8 mouse cellular contexts compared by ENCODE assay signal in genomic region chr12:101026946-101027345, GRCm38 (mm10). TPM values are rescaled to one million over a fixed set of nuclear protein-coding genes. Genes with fewer than 3 reads are reported as not detected.
DNase-seq lines count a peak whose midpoint lies in the region; ATAC-seq lines count a peak whose summit lies in the region.

No protein-coding gene starts in this region.

- H3K27me3 ChIP-seq in forebrain, embryonic 15.5 days, result no peaks in the 10 kb centered on the region
- H3K27me3 ChIP-seq in limb, embryonic 12.5 days, result peaks cover 40% of the 10 kb centered on the region

- H3K36me3 ChIP-seq in forebrain, embryonic 15.5 days, result 0 out of 2 replicates have a peak, but pooled peaks cover 2% of the 10 kb centered on the region
- H3K36me3 ChIP-seq in limb, embryonic 12.5 days, result no peaks in the 10 kb centered on the region

- peak; percentile 40 for DNase-seq in layer of hippocampus, adult 11-12 months (ENCODE audit: low spot score)
- DNase-seq in layer of hippocampus, postnatal 25 days (ENCODE audit: extremely low spot score in 1 of 2, low spot score in 1 of 2), result no peak
- peak; percentile 68 for DNase-seq in brain, adult 2 months (ENCODE audit: low read depth, low spot score)
- peak; percentile 72 for DNase-seq in retina, postnatal 1 day
- DNase-seq in gastrocnemius, adult 18-20 months (ENCODE audit: low spot score), result no peak
- no peak for DNase-seq in urinary bladder, postnatal 36 days (ENCODE audit: low spot score in 2 of 2)

- peak overlapping the region; percentile 60; the same call in 1 of the 2 replicates for H3K27ac ChIP-seq in forebrain, embryonic 15.5 days (replicated peaks)
- no peak overlapping the region for H3K27ac ChIP-seq in limb, embryonic 12.5 days

- H3K9me3 ChIP-seq in forebrain, embryonic 15.5 days, result no peaks in the 10 kb centered on the region
- no peaks in the 10 kb centered on the region for H3K9me3 ChIP-seq in limb, embryonic 12.5 days

- ATAC-seq in forebrain, embryonic 15.5 days (replicated peaks), result no peak
- ATAC-seq in limb, embryonic 12.5 days (ENCODE audit: insufficient number of reproducible peaks, insufficient read depth, low FRiP score, low TSS enrichment, low read depth), result no peak

- WGBS in forebrain, embryonic 15.5 days, result 2% methylated on average over 14 of the region's 14 CpGs
- WGBS in limb, embryonic 12.5 days, result 8% methylated on average over 14 of the region's 14 CpGs

- H3K4me2 ChIP-seq in forebrain, embryonic 15.5 days (replicated peaks), result peak overlapping the region; percentile 80
- H3K4me2 ChIP-seq in limb, embryonic 12.5 days, result peak overlapping the region; percentile 93

- peak overlapping the region; percentile 81 for H3K9ac ChIP-seq in forebrain, embryonic 15.5 days (replicated peaks)
- 0 out of 2 replicates have a peak overlapping the region, but pooled peaks have one; percentile 4 for H3K9ac ChIP-seq in limb, embryonic 12.5 days (replicated peaks)

- peak overlapping the region; percentile 70 for H3K4me3 ChIP-seq in forebrain, embryonic 15.5 days
- H3K4me3 ChIP-seq in limb, embryonic 12.5 days (replicated peaks), result peak overlapping the region; percentile 65

- peaks cover 53% of the 10 kb centered on the region for H3K4me1 ChIP-seq in forebrain, embryonic 15.5 days
- peaks cover 24% of the 10 kb centered on the region for H3K4me1 ChIP-seq in limb, embryonic 12.5 days (replicated peaks)

RNA-seq across cellular contexts. Expression of gene Ccdc88c, which starts 1.9 kb away (rescaled TPM):
- 10 to 100 TPM; 26.7 to 40.1 TPM for total RNA-seq in layer of hippocampus, postnatal 25 days (2021)
- polyA plus RNA-seq in forebrain, embryonic 15.5 days (2015; fragmentation: Nextera tagmentation; extraction: Ambion mirVana), result 18.3 and 20.3 TPM in 2 replicates
- polyA plus RNA-seq in limb, embryonic 12.5 days (2016; fragmentation: Nextera tagmentation; extraction: Ambion mirVana), result 4.2 and 4.3 TPM in 2 replicates
- total RNA-seq in gastrocnemius, adult 18-20 months (2021), result 10 to 100 TPM; 30.1 to 34.5 TPM

RNA-seq across cellular contexts. Expression of gene Ppp4r3a, which starts 56.6 kb away (rescaled TPM):
- total RNA-seq in layer of hippocampus, postnatal 25 days (2021), result 10 to 100 TPM; 37.0 to 42.9 TPM
- 36.4 and 38.5 TPM in 2 replicates for polyA plus RNA-seq in forebrain, embryonic 15.5 days (2015; fragmentation: Nextera tagmentation; extraction: Ambion mirVana)
- 67.9 and 76.3 TPM in 2 replicates for polyA plus RNA-seq in limb, embryonic 12.5 days (2016; fragmentation: Nextera tagmentation; extraction: Ambion mirVana)
- total RNA-seq in gastrocnemius, adult 18-20 months (2021), result 10 to 100 TPM; 17.7 to 18.5 TPM

Comparison
In these comparisons a context has a peak if more than half of its experiments do, and no peak if none do; other contexts are left out.
1. DNase-seq: peak in layer of hippocampus, adult 11-12 months (single experiment), brain, adult 2 months (single experiment) and retina, postnatal 1 day (single experiment); none in layer of hippocampus, postnatal 25 days (0 of 2), gastrocnemius, adult 18-20 months (single experiment) and urinary bladder, postnatal 36 days (0 of 2).